Mouse (Mus musculus) neural tube, embryonic 10.5 days (tissue): ENCODE measurements at regions not wholly inside any gene's neighbourhood (a gene's known extent, or its start where the extent isn't known, plus 50 kb on each side); places are given as distances from the start of the nearest gene placed in this dataset.
A peak's percentile ranks its signal among the peaks of the same experiment; 100 is the strongest.
"Not testable (repeated sequence)": the region's sequence is repeated elsewhere in the genome, so short reads cannot be mapped to it uniquely, and the experiment has no call there.

Source experiments
- DNase-seq: peaks from one replicate; pipeline ENCODE4 v3.0.0-alpha.2; 2017; ENCODE audit warnings: low spot score; ENCODE audit errors: extremely low spot score

DNA sequence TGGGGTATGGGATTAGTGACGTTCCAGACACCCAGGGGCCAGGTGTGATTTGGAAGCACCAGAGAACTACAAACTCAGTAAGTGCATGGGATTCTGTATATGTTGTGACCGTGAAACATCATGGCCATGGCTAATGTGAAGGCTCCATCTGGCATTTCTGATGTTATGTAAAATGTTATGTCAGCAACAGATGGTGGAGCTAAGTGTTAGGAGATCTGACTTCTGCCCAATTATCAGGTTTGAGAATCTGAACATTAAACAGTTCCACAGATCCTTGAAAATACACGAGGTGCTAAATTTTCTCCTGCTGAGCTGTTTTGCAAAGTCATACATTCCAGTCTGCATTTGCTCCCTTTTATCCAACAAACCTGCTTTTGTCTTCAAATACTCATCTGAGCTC, 223.6 kb upstream of the Egfl6 start:
- DNase-seq, result no peak

DNA sequence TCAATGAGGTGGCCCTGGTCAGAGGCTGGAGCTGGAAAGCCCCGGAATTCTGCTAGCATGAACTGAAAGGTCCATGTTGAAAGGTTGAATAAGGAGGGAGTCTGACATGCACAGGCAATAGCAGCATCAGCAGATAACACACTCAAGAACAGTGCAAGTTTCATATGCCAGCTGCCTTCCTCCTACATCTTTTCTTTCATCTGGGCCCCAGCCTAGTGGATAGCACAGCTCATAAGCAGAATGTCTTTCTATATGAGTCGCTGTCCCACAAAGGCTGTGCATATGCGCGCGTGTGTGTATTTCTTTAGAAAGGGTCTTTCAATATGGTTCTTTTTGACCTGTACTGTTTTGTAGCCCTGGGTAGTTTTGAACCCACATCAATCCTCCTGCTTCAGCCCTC, 222.7 kb upstream of the Egfl6 start:
- DNase-seq, result no peak

DNA sequence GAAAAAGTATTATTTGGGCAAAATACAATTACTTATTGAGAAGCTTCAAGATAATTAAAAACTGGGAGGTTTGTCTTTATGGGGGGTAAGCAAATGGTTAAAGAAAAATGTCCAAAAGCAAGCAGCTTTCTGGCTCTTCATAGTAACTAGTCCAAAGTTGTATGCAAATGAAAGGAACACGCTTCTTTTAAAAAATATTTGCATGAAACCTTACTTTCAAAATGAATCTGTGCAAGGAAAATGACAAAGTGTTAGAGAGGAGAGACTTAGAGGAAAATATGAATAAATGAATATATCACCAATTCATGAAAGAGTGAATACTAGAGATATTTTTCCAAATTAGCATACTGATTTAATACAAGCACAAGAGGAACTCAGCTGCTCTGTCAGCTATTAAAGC, 220.4 kb upstream of the Egfl6 start:
- DNase-seq, result no peak

DNA sequence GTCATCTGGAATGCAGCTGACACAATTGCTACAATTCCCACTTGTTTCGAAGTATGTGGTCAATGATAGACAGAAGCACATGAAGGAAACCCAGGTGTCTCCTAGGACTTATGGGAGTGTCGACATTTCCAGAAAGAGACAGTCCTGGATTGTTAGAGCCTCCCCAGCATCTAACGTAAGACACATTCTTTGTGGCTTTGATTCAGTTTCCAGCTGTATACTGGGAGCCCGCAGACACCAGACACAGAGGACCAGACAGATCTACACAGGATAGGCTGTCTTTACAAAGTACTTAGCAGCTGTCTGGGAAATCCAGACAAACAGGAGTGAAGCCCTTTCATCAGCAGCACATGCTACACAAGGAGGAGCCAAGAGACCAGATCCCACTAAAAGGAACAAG, 220.0 kb upstream of the Egfl6 start:
- DNase-seq, result no peak

DNA sequence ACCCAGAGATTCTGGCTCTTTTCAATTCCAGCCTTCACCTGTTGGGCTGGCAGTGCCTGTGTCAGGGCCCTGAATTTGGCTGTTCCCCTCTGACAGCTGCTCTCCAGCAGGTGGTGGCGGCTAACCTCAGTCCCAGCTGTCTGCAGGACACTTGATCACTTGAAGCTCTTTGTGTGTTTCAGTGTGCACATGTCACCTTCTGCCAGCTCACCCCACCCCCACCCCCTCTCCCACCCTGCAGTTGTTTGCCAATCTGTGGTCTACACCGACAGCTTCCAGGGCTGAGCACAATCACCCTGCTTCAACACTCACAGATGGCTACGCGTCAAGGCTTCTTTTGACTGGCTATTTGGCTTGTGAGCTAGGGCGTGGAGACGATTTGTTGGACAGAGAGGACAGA, 217.7 kb upstream of the Egfl6 start:
- peak; percentile 46 for DNase-seq

DNA sequence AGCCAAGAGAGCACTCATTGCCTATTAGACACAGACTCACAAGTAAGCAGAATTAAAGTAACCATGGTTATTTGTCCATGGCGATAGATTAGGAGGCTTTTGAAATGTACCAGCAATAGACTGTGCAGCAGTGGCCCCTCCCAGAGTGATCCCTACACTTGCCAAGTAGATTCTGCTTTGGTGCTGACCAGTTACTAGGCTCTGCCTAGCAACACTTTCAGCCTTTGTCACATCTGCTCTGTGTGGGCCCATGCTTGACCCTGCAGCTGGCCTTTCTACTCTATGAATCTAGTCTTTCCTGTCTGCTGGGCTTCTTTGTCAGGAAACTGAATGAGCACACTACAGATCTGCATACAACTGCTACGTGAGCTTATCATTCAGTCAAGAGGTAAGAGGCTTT, 215.5 kb upstream of the Egfl6 start:
- no peak for DNase-seq

DNA sequence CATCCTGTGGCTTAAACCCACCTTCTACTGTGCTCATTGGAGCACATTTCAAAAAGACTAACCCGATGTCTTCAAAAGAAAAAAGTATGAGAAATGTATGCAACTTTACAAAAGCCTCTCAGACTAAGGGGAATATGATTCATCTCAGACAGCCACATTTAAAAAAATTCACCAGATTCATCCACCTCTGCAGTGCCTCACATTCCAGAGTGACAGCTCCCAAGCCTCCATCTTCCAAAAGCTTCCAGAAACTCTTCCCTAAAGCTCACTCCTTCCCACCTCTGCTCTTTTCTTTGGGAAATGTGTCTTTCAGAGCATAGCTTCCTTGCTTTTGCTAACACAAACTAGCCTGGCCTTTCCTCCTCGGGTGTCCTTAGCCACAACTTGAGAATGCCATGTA, 210.1 kb upstream of the Egfl6 start:
- no peak for DNase-seq

DNA sequence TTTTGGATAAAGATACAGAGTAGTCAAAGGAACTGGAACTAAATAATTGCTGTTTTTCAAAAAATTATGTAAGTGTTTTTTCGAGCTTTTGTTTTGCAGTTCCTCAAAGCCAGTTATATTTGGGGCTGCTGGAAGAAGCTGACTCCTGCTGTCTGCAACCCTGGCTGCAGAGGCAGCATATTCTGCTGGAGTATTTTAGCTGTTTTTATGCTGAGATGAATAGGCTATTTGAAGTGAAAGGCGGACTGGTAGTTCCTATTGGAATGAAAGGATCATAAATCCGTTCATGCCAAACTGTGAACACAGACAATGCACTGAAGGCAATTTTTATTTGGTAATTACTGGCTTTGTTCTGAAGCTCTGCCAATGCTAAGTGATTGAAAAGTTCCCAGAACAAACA, 203.5 kb upstream of the Egfl6 start:
- no peak for DNase-seq

DNA sequence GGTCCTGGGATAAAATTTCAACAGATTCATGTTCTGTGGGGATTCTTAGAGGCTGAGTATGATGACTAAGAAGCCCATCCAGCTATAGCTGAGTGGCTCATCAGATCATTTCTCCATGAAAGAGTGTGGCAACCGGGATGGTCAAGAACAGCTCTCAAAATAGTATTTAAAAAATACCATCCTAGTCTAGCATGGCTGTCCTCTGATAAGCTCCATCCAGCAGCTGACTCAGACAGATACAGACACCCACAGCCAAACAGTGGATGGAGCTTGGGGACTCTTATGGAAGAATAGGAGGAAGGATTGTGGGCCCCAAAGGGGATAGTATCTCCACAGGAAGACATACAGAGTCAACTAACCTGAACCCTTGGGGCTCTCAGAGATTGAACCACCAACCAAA, 201.6 kb upstream of the Egfl6 start:
- DNase-seq, result not testable (repeated sequence)

DNA sequence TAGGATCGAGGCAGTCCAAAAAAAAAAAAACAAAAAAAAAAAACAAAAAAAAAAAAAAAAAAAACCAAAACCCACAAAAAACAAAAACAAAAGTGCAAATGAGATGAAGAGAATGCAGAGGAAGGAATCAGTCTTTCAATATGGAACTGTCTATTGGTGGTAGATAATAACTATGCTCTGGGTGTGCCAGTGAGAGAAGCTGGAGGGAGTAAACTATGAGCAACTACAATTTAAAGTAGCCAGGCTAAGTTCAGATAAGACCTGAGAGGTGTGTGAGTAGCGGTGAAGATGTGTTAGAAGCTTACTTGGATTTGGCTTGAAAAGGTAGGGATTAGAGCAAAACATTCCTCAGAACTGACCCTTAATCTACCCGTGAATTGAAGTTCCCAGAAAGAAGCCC, 200.1 kb upstream of the Egfl6 start:
- DNase-seq, result no peak

DNA sequence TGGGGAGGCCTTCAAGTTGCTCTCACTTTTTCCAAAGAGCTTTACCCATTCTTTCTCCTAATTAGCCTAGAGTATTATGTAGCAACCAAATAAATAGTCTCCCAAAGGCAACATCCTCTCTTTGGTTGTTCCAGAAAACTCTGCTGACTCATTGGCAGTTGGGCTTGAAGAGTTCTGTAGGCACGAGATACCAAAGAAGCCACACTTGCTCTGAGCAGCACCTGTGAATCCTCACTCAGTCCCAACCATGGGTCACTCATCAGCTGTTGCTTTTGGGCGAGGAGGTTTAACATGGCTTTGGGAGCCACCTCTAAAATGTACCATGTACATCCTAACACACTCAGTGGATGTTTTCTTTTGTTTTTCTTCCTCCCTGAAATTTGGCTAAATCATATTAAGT, 197.9 kb upstream of the Egfl6 start:
- DNase-seq, result no peak

DNA sequence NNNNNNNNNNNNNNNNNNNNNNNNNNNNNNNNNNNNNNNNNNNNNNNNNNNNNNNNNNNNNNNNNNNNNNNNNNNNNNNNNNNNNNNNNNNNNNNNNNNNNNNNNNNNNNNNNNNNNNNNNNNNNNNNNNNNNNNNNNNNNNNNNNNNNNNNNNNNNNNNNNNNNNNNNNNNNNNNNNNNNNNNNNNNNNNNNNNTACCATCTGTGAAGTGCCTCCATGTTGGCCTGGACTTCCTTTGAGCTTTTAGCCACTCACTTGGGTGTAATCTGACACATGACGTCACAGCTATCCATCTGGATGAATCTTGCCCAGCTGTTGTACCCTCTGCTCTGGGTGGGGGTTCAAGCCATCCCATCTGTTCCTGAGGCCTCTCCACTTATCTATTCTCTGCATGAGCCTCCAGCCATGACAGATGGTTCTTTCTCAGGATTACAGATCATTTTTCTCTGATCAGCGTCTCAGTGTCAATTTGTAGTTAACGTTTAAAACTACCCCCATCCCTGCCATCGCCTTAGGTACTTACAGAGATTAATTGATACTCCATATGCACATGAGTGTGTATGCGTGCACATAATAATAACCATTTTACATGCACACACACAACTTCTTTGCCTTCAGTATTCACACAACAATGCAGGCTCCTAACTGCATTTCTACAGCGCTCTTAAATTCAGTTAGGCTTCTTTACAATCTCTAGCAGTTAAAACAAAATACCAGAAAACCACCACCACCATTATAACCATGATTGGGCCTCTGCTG, 194.0 kb upstream of the Egfl6 start:
- no peak for DNase-seq

DNA sequence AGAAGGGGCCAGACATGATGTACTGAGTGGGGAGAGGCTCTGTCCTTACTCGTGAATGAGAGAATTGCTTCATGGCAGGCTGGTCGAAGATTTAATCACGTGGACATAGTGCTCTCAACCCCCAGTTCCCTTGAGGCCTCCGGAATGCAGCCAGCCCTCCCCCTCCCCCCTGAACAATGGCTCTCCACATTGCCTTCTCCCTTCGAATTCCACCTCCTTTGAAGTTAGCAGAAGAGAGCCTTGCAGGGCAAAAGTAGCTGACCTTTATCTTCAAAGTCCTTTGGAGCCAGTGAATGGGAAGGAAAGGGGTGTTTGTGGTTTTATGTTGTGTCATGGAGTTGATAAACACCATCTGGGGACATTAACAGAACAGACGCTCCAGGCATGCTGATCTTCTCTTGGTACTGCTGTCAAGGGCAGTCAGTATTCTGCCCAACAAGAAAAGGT, 187.9 kb upstream of the Egfl6 start:
- peak; percentile 57 for DNase-seq

DNA sequence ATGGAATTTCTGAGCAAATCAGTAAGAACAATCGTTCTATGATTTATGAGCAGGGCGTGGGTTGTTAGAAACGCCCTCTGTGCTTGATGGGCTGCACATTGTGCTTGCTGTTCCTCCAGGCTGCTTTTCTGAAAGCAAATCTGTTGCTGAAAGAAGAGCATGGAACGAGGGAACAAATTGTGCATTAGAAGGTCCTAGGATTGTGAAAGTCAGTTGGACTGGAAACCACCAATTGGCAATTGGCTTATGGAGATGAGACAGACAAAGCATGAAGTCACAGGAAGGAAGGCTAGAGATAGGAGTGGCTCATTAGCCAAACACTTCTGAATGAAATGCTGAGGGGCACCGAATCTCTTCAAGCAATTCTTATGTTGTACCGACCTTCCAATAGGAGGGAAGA, 181.5 kb upstream of the Egfl6 start:
- no peak for DNase-seq

DNA sequence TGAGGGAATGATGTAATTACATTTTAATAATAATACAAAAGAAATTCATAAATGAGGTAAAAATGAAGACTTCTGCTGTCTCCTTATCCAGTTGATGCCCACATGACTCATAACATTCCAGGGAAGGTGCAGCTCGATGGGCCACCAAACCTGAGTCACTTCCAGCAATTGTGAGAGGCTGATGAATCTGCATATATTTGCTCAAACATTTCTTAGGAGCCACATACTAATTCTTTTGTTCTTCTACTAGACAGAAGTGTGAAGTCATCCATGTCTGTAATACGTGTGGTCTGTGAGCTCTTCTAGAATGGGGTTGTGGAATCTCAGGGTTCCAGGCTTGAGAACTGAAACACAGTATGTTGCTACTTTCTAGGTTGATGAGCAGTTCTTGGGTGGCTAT, 180.1 kb upstream of the Egfl6 start:
- DNase-seq, result no peak

DNA sequence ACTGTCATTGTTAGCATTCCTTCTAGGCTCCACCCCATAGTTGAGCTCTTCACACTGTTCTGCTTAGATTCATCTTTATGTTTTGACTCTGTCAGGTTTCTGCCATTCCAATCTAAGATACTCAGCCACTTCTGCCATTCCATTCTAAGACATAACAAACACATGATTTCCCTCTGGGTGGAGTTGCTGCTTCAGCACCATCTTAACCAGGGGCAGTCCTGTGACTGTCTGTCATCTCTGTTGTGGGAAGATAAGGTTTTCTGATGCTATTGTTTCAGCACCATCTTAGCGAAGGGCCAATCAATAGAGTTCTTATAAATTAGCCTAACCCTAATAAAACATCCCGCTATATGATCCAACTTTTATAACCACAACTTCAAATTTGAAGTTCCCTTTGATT, 176.6 kb upstream of the Egfl6 start:
- DNase-seq, result no peak

DNA sequence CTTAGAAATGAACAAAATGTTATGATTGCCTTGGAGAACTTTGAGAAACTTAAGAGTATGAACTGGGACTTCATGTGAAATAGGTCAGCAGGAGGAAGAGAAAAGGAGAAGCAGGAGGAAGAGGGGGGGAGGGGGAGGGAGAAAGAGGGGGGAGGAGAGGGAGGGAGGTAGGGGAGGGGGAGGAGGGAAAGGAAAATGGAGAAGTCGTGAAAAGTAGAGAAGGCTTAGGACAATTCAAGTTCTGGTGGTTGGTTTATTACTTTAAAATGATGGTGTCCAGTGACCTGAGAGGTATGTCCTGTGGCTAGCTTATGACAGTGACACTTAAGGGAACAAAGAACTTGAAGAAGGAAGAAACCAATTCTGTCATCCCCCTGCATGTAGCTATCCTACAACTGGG, 171.6 kb upstream of the Egfl6 start:
- DNase-seq, result no peak

DNA sequence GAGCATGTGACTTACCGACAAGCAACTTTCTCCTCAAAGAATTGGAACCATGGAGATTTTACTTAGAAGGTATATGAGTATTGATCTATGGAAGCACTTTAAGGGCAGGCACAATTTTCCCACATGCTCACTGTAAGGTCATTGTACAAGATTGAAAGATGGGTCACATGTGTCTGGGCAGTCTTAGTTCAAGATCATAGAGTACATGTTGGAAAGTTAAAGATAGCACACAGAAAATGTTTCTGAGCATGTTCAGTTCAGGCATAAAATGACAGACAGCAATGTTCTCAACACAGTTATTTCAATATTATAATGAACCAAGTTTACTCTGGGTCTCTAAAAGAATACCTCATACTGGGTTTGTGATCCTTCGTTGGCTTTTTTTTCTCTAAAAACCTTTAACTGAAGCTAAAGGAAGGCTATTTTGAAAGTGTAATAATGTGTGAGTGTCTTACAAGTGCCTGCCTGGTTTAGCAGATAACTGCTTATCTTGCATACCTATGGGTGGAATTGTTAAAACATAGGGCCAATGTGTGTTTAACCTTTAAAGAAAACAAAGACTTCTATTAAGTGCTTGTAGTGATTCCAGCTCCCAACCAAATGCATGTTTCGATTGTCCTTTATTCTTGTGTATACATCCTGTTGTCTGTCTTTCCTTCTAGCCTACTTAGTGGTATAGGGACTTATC, 169.6 kb upstream of the Egfl6 start:
- no peak for DNase-seq

DNA sequence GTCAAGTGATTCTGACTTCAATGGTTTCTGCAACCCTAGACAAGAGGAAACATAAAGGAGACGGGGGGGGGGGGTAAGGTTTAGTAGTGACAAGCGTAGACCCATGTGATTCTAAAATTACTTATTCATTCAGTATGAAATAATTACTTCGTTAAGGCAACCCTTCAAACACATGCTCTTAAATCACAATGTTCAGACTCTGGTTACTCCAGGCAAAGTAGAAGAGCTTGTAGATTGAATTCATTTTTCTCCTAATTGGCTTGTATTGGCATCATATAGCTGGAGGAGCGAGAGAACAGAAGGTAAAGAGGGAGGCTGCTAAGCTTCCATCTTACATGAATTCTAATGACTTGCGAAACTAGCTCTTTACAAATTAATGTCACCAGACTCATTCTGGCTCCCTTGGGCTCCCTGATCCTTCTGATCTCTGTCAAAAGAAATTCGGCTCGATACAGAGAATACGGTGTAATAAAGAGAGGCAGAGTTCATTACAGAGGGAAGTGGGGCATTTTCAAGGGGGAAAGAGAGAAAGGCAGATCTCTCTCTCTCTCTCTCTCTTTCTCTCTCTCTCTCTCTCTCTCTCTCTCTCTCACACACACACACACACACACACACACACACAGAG, 163.6 kb upstream of the Egfl6 start:
- DNase-seq, result no peak

DNA sequence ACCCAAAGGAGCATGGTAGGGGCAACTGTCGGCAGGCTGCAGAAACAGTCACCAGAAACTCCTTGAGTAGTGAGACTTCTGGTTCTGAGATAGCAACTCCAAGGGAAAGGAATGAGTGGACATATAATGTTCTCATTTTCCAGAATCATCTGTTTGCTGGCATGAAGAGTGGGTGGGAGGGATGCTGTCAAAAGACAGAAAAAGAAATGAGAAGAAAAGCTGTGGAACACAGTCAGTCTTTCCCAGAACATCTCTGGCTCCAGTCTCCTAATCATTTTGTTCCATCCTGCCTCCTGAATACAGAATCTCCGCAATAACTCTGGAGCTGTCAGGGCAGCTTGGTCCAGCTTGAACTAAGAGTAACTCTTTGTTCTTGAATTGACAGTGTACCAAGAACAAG, 145.8 kb upstream of the Egfl6 start:
- DNase-seq, result no peak

DNA sequence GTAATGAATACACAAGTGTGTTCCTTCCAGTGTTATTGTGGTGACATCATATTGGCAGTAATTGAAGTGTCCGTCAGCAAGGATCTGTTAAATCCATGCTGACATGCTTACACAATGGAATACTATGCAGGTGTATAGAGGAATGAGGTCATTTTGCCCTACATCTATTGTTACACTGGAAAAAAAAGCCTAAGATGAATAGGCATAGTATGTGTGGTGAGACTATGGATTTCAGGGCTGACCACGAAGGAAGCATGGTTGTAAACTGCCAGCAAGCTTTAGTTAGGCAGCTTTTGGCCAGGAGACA, 143.1 kb upstream of the Egfl6 start:
- DNase-seq, result no peak

DNA sequence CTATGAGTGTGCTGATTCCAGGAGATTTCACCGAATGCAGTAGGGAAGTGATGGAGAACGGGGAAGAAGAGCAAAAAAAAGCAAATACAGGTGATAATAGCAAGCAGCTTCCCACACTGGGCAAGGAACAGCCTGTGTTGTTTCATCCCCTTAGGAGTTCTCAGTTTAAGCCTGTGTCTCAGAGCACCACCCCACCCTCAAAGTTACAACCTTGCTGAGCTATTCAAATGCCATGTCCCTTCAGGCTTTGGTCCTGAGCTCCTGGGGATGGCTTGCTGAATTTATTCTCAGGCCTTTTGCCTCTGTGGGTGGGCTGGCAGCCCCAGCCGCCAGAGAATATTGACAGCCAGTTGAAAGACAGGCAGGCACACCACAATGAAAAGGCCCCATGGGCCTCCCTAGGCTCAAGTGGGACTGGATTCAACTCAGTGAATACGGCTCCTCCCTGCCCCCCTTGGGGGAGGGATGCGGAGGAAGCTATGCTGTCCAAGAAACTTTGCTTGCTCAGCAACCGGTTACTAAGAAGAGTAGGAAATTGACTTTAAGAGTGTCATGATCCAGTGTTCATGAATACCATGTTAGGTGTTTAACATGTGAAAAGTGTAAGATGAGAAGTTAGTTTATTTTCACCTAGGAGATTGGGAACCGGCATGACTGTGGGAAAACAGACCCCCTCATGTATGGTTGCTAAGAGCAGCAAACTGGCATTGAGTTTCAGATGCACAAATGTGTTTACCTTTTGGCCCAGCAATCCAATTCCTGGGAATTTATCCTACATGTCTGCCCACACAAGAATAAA, 142.5 kb upstream of the Egfl6 start:
- peak; percentile 16 for DNase-seq
